Mouse (Mus musculus) forebrain, embryonic 11.5 days (tissue): Measurements from ENCODE around the gene Psmc2. TPM values are rescaled to one million over a fixed set of nuclear protein-coding genes. Genes with fewer than 3 reads are reported as not detected.

Experiments
- polyA plus RNA-seq: library from polyadenylated mRNA; unstranded; fragments of >200 nt; fragmentation: Nextera tagmentation; extraction: Ambion mirVana; gene quantifications from 2 replicates; pipeline ENCODE4 v1.2.1, GENCODE M21; 2014

Gene Psmc2
- polyA plus RNA-seq, 1 experiment from 2014 or later = 240 TPM

Other genes starting within 250 kb of the Psmc2 start
- gene Lrrc17, start 241.7 kb upstream of the Psmc2 start, polyA plus RNA-seq = 15.3 and 17.6 TPM in 2 replicates
- gene Fbxl13, start 139.6 kb upstream of the Psmc2 start, polyA plus RNA-seq = 0.15 TPM in 1 of 2 replicates, not detected in the other
- 93.1 and 93.2 TPM in 2 replicates for gene Armc10, start 139.5 kb upstream of the Psmc2 start, polyA plus RNA-seq
- 17.9 and 20.3 TPM in 2 replicates for gene Napepld, start 83.9 kb upstream of the Psmc2 start, polyA plus RNA-seq
- gene Pmpcb, start 48.1 kb upstream of the Psmc2 start, polyA plus RNA-seq = 98.6 and 99.3 TPM in 2 replicates
- gene Dnajc2, start within 50 bp of the Psmc2 start, polyA plus RNA-seq = 102 TPM in 2 replicates
- gene Slc26a5, start 80.3 kb downstream of the Psmc2 start, polyA plus RNA-seq = 0.24 TPM in 1 of 2 replicates, not detected in the other